Mouse (Mus musculus) neural tube, embryonic 15.5 days (tissue): ENCODE results near the gene Adssl1. TPM values are rescaled to one million over a fixed set of nuclear protein-coding genes. Genes with fewer than 3 reads are reported as not detected.

Experiments used
- microRNA-seq: library from miRNA; unstranded; fragments of <30 nt; microRNA quantifications from one replicate; pipeline ENCODE4, GENCODE M21; 2017
- polyA plus RNA-seq: library from polyadenylated mRNA; unstranded; fragments of >200 nt; fragmentation: Nextera tagmentation; extraction: Ambion mirVana; gene quantifications from 2 replicates; pipeline ENCODE4 v1.2.1, GENCODE M21; 2015

The Adssl1 gene
- polyA plus RNA-seq, 1 experiment from 2014 or later, result 7.6 TPM

Small RNA genes within 50 kb of the gene (microRNA-seq; reads per million reads assigned to microRNA genes)
- gene Mir6939, result not detected

Other genes with a start within 250 kb of the Adssl1 start
- gene A530016L24Rik, start 130.6 kb upstream of the Adssl1 start, polyA plus RNA-seq, result 0.06 and 0.20 TPM in 2 replicates
- gene Tmem179, start 103.3 kb upstream of the Adssl1 start, polyA plus RNA-seq, result 69.0 and 84.0 TPM in 2 replicates
- 1.7 and 2.5 TPM in 2 replicates for gene Inf2, start 31.3 kb upstream of the Adssl1 start, polyA plus RNA-seq
- 48.0 and 96.7 TPM in 2 replicates for gene Siva1, start 24.6 kb downstream of the Adssl1 start, polyA plus RNA-seq
- gene Akt1, start 54.8 kb downstream of the Adssl1 start, polyA plus RNA-seq, result 70.5 and 120 TPM in 2 replicates
- gene Zbtb42, start 58.8 kb downstream of the Adssl1 start, polyA plus RNA-seq, result 1.8 and 2.4 TPM in 2 replicates
- 34.7 and 43.3 TPM in 2 replicates for gene Cep170b, start 100.4 kb downstream of the Adssl1 start, polyA plus RNA-seq
- 8.4 and 42.0 TPM in 2 replicates for gene Pld4, start 140.6 kb downstream of the Adssl1 start, polyA plus RNA-seq
- gene Ahnak2, start 182.6 kb downstream of the Adssl1 start, polyA plus RNA-seq, result 4.5 and 5.7 TPM in 2 replicates
- 19.6 and 21.1 TPM in 2 replicates for gene Clba1, start 188.9 kb downstream of the Adssl1 start, polyA plus RNA-seq
- 30.3 and 48.6 TPM in 2 replicates for gene Cdca4, start 209.4 kb downstream of the Adssl1 start, polyA plus RNA-seq
- 0.08 and 2.8 TPM in 2 replicates for gene Gpr132, start 248.2 kb downstream of the Adssl1 start, polyA plus RNA-seq